Mouse (Mus musculus): ENCODE measurements around the gene Retnlb. TPM values are rescaled to one million over a fixed set of nuclear protein-coding genes. Genes with fewer than 3 reads are reported as not detected.
"Not testable (repeated sequence)": the region's sequence is repeated elsewhere in the genome, so short reads cannot be mapped to it uniquely, and the experiment has no call there.

The Retnlb gene
- polyA plus RNA-seq, 1 experiment from 2014 or later, result not detected

DNA sequence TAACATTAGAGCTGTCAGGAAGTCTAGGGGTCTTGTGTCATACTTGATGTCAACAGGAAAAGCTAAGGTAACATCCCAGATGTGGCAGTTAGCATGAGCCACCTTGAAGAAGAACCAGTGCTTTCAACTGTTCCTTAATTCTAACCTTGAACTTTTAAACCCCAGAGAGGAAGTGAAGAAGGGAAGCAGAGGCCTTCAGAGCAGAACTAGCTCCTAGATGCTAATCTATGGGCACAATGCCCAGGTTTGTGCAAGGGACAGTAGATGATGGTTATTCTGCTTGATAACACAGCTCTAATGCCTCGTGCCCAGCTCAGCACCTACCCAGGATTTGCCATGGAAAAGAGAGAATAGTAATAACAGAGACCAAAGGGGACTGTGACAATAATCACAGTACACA, 17.0 kb downstream of the Retnlb start:
- not testable (repeated sequence) for H3K4me1 ChIP-seq (ENCODE audit: control insufficient read depth, insufficient read depth, low read length); ATAC-seq; H3K4me3 ChIP-seq (ENCODE audit: low read depth, low read length); H3K9ac ChIP-seq (ENCODE audit: low read length); H3K36me3 ChIP-seq (ENCODE audit: control insufficient read depth, insufficient read depth, low read length); H3K4me2 ChIP-seq (ENCODE audit: low read length); H3K27me3 ChIP-seq (replicated peaks; ENCODE audit: control insufficient read depth, insufficient read depth, low read length); H3K27ac ChIP-seq (ENCODE audit: low read depth, low read length); H3K9me3 ChIP-seq (replicated peaks; ENCODE audit: control insufficient read depth, low read length); DNase-seq (ENCODE audit: low spot score)
- 67% methylated on average over 1 of the region's 1 CpGs for WGBS

DNA sequence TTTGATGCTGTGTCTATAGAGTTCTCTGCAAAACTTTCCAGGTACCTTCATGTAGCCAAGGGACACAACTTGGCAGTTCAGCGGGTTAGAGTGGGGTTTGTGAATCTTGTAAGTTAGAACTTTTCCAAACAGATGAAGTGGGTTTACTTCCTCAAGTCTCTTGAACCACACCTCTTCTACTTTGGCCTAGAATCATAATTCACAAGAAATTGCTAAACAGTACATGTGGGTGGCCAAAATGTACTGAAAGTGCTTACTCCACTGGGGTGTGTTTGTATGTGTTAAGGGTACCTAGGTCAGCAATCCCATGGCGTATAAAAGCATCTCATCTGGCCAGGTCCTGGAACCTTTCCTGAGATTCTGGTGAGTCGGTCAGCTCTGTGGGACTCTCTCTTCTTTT, 25.6 kb downstream of the Retnlb start, which contains the start of gene Retnla:
Gene Retnla (plus strand): TSS at position 286 of the 400 bp plus-strand sequence.
- Histone ChIP-seq H3K4me2 (ENCODE audit: low read length) (no peak within 1 kb of the TSS), H3K9me3 (replicated peaks; ENCODE audit: control insufficient read depth, low read length) (no peaks in the 10 kb centered on the region)
- ATAC-seq, result no peak

DNA sequence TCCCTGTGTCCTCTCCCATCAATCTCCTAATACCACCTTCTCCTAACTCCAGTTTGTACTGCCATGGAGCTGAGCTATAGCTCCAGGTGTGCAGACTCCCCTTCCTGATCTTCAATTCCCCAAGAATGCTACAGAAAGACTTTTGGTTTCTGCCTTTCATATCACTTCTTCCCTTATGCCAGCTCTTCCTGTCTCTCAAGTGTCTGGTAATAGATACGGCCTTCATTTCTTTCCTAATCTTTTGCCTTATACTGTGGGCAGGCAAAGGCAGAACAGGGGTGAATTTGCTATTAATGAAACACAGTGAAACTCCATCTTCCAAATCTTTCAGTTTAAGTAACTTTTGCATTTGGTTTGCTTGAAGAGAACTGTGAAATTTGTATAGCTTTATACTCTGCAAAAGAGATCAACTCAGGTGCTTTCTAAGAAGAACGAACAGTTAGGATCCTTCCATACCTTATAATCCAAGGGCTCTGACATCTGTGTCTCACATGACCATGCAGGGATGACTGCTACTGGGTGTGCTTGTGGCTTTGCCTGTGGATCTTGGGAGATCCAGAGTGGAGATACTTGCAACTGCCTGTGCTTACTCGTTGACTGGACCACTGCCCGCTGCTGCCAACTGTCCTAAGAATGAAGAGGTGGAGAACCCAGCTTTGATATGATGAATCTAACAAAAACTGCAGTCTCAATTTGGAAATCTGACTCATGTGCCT, 27.2 kb downstream of the Retnlb start:
- no peak overlapping the region for H3K4me2 ChIP-seq (ENCODE audit: low read length)
- H3K27ac ChIP-seq (ENCODE audit: low read depth, low read length), result no peak overlapping the region
- ATAC-seq (no peak), DNase-seq (ENCODE audit: low spot score) (no peak)
- no peaks in the 10 kb centered on the region for H3K36me3 ChIP-seq (ENCODE audit: control insufficient read depth, insufficient read depth, low read length)
- no peaks in the 10 kb centered on the region for H3K27me3 ChIP-seq (replicated peaks; ENCODE audit: control insufficient read depth, insufficient read depth, low read length)
- 92% methylated on average over 4 of the region's 4 CpGs for WGBS
- H3K9me3 ChIP-seq (replicated peaks; ENCODE audit: control insufficient read depth, low read length), result no peaks in the 10 kb centered on the region
- H3K9ac ChIP-seq (ENCODE audit: low read length), result no peak overlapping the region
- no peak overlapping the region for H3K4me3 ChIP-seq (ENCODE audit: low read depth, low read length)
- no peaks in the 10 kb centered on the region for H3K4me1 ChIP-seq (ENCODE audit: control insufficient read depth, insufficient read depth, low read length)

More for the DNA sequence above, 25.6 kb downstream of the Retnlb start, which contains the start of gene Retnla:
- H3K9ac ChIP-seq (ENCODE audit: low read length), result no peak within 1 kb of the TSS
- no peaks in the 10 kb centered on the region for H3K4me1 ChIP-seq (ENCODE audit: control insufficient read depth, insufficient read depth, low read length)
- WGBS, result 83% methylated on average over 3 of the region's 3 CpGs
- no peak within 1 kb of the TSS for H3K4me3 ChIP-seq (ENCODE audit: low read depth, low read length)
- no peaks in the 10 kb centered on the region for H3K27me3 ChIP-seq (replicated peaks; ENCODE audit: control insufficient read depth, insufficient read depth, low read length)
- no peak for DNase-seq (ENCODE audit: low spot score)
- no peaks in the 10 kb centered on the region for H3K36me3 ChIP-seq (ENCODE audit: control insufficient read depth, insufficient read depth, low read length)
- no peak within 1 kb of the TSS for H3K27ac ChIP-seq (ENCODE audit: low read depth, low read length)

DNA sequence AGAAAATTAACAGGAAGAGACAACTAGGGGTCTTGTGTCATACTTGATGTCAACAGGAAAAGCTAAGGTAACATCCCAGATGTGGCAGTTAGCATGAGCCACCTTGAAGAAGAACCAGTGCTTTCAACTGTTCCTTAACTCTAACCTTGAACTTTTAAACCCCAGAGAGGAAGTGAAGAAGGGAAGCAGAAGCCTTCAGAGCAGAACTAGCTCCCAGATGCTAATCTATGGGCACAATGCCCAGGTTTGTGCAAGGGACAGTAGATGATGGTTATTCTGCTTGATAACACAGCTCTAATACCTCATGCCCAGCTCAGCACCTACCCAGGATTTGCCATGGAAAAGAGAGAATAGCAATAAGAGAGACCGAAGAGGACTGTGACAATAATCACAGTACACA, 48.3 kb downstream of the Retnlb start:
- H3K27ac ChIP-seq (ENCODE audit: low read depth, low read length); H3K27me3 ChIP-seq (replicated peaks; ENCODE audit: control insufficient read depth, insufficient read depth, low read length); H3K9ac ChIP-seq (ENCODE audit: low read length); H3K36me3 ChIP-seq (ENCODE audit: control insufficient read depth, insufficient read depth, low read length); H3K4me1 ChIP-seq (ENCODE audit: control insufficient read depth, insufficient read depth, low read length); H3K4me3 ChIP-seq (ENCODE audit: low read depth, low read length); H3K9me3 ChIP-seq (replicated peaks; ENCODE audit: control insufficient read depth, low read length); DNase-seq (ENCODE audit: low spot score); H3K4me2 ChIP-seq (ENCODE audit: low read length); ATAC-seq: not testable (repeated sequence)
- 91% methylated on average over 1 of the region's 1 CpGs for WGBS

DNA sequence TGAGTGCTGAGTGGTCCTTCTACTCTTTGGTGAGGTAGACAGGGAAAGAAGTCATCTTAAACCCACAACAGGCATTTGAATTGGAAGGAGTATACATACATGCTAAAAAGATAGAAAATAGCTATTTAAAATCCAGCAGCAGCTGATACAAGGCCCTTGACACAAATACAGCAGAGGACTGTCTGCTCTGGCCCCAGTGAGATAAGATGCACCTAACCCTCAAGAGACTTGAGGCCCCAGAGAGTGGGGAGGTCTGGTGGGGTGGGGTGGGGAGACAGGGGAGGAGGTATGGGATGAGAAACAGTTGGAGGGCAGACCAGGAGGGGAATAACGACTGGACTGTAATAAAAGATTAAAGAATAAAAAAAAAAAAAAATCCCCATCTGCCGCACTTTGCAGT, 51.0 kb downstream of the Retnlb start:
- Histone ChIP-seq H3K27me3 (replicated peaks; ENCODE audit: control insufficient read depth, insufficient read depth, low read length) (no peaks in the 10 kb centered on the region), H3K9ac (ENCODE audit: low read length) (no peak overlapping the region), H3K4me2 (ENCODE audit: low read length) (no peak overlapping the region), H3K4me1 (ENCODE audit: control insufficient read depth, insufficient read depth, low read length) (no peaks in the 10 kb centered on the region), H3K36me3 (ENCODE audit: control insufficient read depth, insufficient read depth, low read length) (no peaks in the 10 kb centered on the region), H3K4me3 (ENCODE audit: low read depth, low read length) (no peak overlapping the region), H3K9me3 (replicated peaks; ENCODE audit: control insufficient read depth, low read length) (no peaks in the 10 kb centered on the region), H3K27ac (ENCODE audit: low read depth, low read length) (no peak overlapping the region)
- no peak for DNase-seq (ENCODE audit: low spot score)
- 79% methylated on average over 2 of the region's 2 CpGs for WGBS
- ATAC-seq, result no peak

Other genes starting within 250 kb of the Retnlb start
- 0.25 TPM in 1 of 2 replicates, not detected in the other for gene Trat1, start 44.8 kb upstream of the Retnlb start, polyA plus RNA-seq (2014; fragmentation: Nextera tagmentation; extraction: Ambion mirVana)
- not detected in 2 replicates for gene Retnla, start 25.7 kb downstream of the Retnlb start, polyA plus RNA-seq (2014; fragmentation: Nextera tagmentation; extraction: Ambion mirVana)
- gene Retnlg, start 55.8 kb downstream of the Retnlb start, polyA plus RNA-seq (2014; fragmentation: Nextera tagmentation; extraction: Ambion mirVana), result not detected in 2 replicates
- gene Dzip3, start 177.3 kb downstream of the Retnlb start, polyA plus RNA-seq (2014; fragmentation: Nextera tagmentation; extraction: Ambion mirVana), result 56.4 and 59.8 TPM in 2 replicates
- 22.6 and 28.2 TPM in 2 replicates for gene Cip2a, start 177.3 kb downstream of the Retnlb start, polyA plus RNA-seq (2014; fragmentation: Nextera tagmentation; extraction: Ambion mirVana)
- gene Myh15, start 240.6 kb downstream of the Retnlb start, polyA plus RNA-seq (2014; fragmentation: Nextera tagmentation; extraction: Ambion mirVana), result 0.04 and 0.08 TPM in 2 replicates

All from forebrain, embryonic 14.5 days (tissue).